Mouse (Mus musculus): ENCODE measurements at regions not wholly inside any gene's neighbourhood (a gene's known extent, or its start where the extent isn't known, plus 50 kb on each side); places are given as distances from the start of the nearest gene placed in this dataset.
"Not testable (repeated sequence)": the region's sequence is repeated elsewhere in the genome, so short reads cannot be mapped to it uniquely, and the experiment has no call there.

GRCm38 (mm10) chr16:69937514-69938194 lies 74.1 kb upstream of the Speer2 start:
- Histone ChIP-seq H3K36me3 (replicated peaks; ENCODE audit: control insufficient read depth, insufficient read depth, low read depth) (no peaks in the 10 kb centered on the region), H3K4me2 (ENCODE audit: low read depth) (no peak overlapping the region), H3K9me3 (ENCODE audit: control insufficient read depth, low read length) (no peaks in the 10 kb centered on the region), H3K27ac (no peak overlapping the region), H3K9ac (replicated peaks) (no peak overlapping the region), H3K4me3 (ENCODE audit: insufficient read depth in 1 of 2, low read depth in 2 of 2, low read length in 2 of 2) (no peak overlapping the region), H3K27me3 (ENCODE audit: control insufficient read depth, insufficient read depth, low read length) (no peaks in the 10 kb centered on the region), H3K4me1 (replicated peaks; ENCODE audit: control insufficient read depth in 2 of 2, insufficient read depth in 2 of 2, low read length in 1 of 2) (no peaks in the 10 kb centered on the region)
- DNase-seq (ENCODE audit: low read depth in 3 of 3, low spot score in 3 of 3), result no peak
- no peak for TF ChIP-seq EP300 (IDR thresholded peaks at IDR 0.05; ENCODE audit: low read depth)
- no peak for TF ChIP-seq CTCF (IDR thresholded peaks at IDR 0.05; ENCODE audit: low read depth)
- ATAC-seq (ENCODE audit: insufficient read depth), result no peak
- WGBS (ENCODE audit: insufficient replicate concordance), result 34% methylated on average over 1 of the region's 1 CpGs

DNA sequence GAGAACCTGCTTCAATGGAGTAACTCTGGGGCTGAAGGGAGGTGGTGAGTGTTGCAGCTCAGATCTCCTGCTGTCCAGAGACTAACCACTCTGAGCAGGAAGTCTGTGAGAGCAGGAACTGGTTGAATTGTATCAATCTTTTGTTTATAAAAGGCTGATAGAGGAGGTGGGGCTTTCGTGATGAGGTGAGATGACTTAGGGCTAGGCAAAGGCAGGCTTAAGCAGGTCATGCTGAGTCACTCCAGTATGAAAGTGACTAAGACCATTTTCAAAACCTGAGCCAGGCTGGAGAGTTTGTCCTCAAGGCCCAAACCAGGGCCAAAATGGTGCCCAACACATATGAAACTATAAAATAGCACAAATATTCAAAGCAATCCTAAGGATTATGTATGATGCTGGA lies 80.1 kb upstream of the Speer2 start:
- TF ChIP-seq EP300 (IDR thresholded peaks at IDR 0.05; ENCODE audit: low read depth), result no peak
- no peak for TF ChIP-seq CTCF (IDR thresholded peaks at IDR 0.05; ENCODE audit: low read depth)
- Histone ChIP-seq H3K4me2 (ENCODE audit: low read depth) (no peak overlapping the region), H3K36me3 (replicated peaks; ENCODE audit: control insufficient read depth, insufficient read depth, low read depth) (no peaks in the 10 kb centered on the region), H3K9ac (replicated peaks) (no peak overlapping the region), H3K9me3 (ENCODE audit: control insufficient read depth, low read length) (no peaks in the 10 kb centered on the region), H3K4me1 (replicated peaks; ENCODE audit: control insufficient read depth in 2 of 2, insufficient read depth in 2 of 2, low read length in 1 of 2) (no peaks in the 10 kb centered on the region), H3K27ac (no peak overlapping the region), H3K4me3 (ENCODE audit: insufficient read depth in 1 of 2, low read depth in 2 of 2, low read length in 2 of 2) (no peak overlapping the region), H3K27me3 (ENCODE audit: control insufficient read depth, insufficient read depth, low read length) (no peaks in the 10 kb centered on the region)
- DNase-seq (ENCODE audit: low read depth in 3 of 3, low spot score in 3 of 3), result no peak
- WGBS (ENCODE audit: insufficient replicate concordance), result 30% methylated on average over 1 of the region's 1 CpGs
- ATAC-seq (ENCODE audit: insufficient read depth), result no peak

GRCm38 (mm10) chr16:69948783-69949182 lies 85.2 kb upstream of the Speer2 start:
- Histone ChIP-seq H3K4me1 (replicated peaks; ENCODE audit: control insufficient read depth in 2 of 2, insufficient read depth in 2 of 2, low read length in 1 of 2) (no peaks in the 10 kb centered on the region), H3K27ac (no peak overlapping the region), H3K9ac (replicated peaks) (no peak overlapping the region), H3K9me3 (ENCODE audit: control insufficient read depth, low read length) (no peaks in the 10 kb centered on the region), H3K27me3 (ENCODE audit: control insufficient read depth, insufficient read depth, low read length) (no peaks in the 10 kb centered on the region), H3K4me3 (ENCODE audit: insufficient read depth in 1 of 2, low read depth in 2 of 2, low read length in 2 of 2) (no peak overlapping the region), H3K4me2 (ENCODE audit: low read depth) (no peak overlapping the region), H3K36me3 (replicated peaks; ENCODE audit: control insufficient read depth, insufficient read depth, low read depth) (no peaks in the 10 kb centered on the region)
- TF ChIP-seq EP300 (IDR thresholded peaks at IDR 0.05; ENCODE audit: low read depth), result no peak
- TF ChIP-seq CTCF (IDR thresholded peaks at IDR 0.05; ENCODE audit: low read depth), result no peak
- ATAC-seq (ENCODE audit: insufficient read depth) (no peak), DNase-seq (ENCODE audit: low read depth in 3 of 3, low spot score in 3 of 3) (no peak)
- WGBS (ENCODE audit: insufficient replicate concordance), result 49% methylated on average over 10 of the region's 10 CpGs

DNA sequence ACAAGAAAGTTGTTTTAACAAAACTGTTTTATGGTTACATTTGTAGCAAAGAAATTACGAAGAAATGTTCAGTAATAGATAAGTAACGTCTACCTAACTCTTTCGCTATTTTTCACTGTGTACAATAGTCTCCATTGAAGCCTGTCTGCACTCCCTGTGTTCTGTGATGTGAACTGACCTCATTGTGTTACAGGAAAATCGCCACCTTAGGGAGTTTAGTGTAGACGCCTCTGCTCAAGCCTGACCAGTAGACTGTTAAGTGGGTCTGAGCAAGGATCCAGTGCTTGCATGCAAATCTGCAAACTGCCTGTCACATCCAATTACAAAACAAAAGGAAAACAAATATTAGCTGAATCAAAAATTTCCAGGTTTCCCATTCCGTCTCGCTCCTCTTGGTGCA lies 85.8 kb upstream of the Speer2 start:
- H3K27ac ChIP-seq, result no peak overlapping the region
- 70% methylated on average over 7 of the region's 7 CpGs for WGBS (ENCODE audit: insufficient replicate concordance)
- ATAC-seq (ENCODE audit: insufficient read depth) (no peak), DNase-seq (ENCODE audit: low read depth in 3 of 3, low spot score in 3 of 3) (no peak)
- TF ChIP-seq EP300 (IDR thresholded peaks at IDR 0.05; ENCODE audit: low read depth), result no peak
- no peak for TF ChIP-seq CTCF (IDR thresholded peaks at IDR 0.05; ENCODE audit: low read depth)
- H3K4me2 ChIP-seq (ENCODE audit: low read depth), result no peak overlapping the region
- H3K4me1 ChIP-seq (replicated peaks; ENCODE audit: control insufficient read depth in 2 of 2, insufficient read depth in 2 of 2, low read length in 1 of 2), result no peaks in the 10 kb centered on the region
- no peaks in the 10 kb centered on the region for H3K27me3 ChIP-seq (ENCODE audit: control insufficient read depth, insufficient read depth, low read length)
- H3K9me3 ChIP-seq (ENCODE audit: control insufficient read depth, low read length), result no peaks in the 10 kb centered on the region
- no peaks in the 10 kb centered on the region for H3K36me3 ChIP-seq (replicated peaks; ENCODE audit: control insufficient read depth, insufficient read depth, low read depth)
- no peak overlapping the region for H3K4me3 ChIP-seq (ENCODE audit: insufficient read depth in 1 of 2, low read depth in 2 of 2, low read length in 2 of 2)
- H3K9ac ChIP-seq (replicated peaks), result no peak overlapping the region

DNA sequence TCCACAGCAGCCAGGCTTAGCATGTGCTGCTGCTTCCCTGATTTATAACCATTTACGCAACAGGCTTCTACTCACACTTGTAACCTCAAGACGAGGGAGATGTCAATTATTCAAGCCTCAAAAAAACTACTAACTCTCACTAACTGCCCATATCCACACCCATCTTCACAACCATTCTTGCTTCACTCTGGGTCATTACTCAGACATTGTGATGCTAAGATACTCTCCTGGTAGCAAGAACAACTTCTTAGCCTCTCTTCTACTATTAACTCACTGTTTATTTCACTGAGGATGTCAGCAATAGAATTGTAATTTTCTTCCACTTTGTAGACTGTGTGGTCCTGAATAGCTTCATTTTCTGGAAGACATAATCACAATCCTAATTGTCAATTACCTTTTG lies 88.0 kb upstream of the Speer2 start:
- Histone ChIP-seq H3K4me1 (replicated peaks; ENCODE audit: control insufficient read depth in 2 of 2, insufficient read depth in 2 of 2, low read length in 1 of 2) (no peaks in the 10 kb centered on the region), H3K4me3 (ENCODE audit: insufficient read depth in 1 of 2, low read depth in 2 of 2, low read length in 2 of 2) (no peak overlapping the region), H3K36me3 (replicated peaks; ENCODE audit: control insufficient read depth, insufficient read depth, low read depth) (no peaks in the 10 kb centered on the region), H3K9ac (replicated peaks) (no peak overlapping the region), H3K27me3 (ENCODE audit: control insufficient read depth, insufficient read depth, low read length) (no peaks in the 10 kb centered on the region), H3K9me3 (ENCODE audit: control insufficient read depth, low read length) (no peaks in the 10 kb centered on the region), H3K27ac (no peak overlapping the region), H3K4me2 (ENCODE audit: low read depth) (no peak overlapping the region)
- DNase-seq (ENCODE audit: low read depth in 3 of 3, low spot score in 3 of 3) (no peak), ATAC-seq (ENCODE audit: insufficient read depth) (no peak)
- WGBS (ENCODE audit: insufficient replicate concordance), result 70% methylated on average over 2 of the region's 2 CpGs
- TF ChIP-seq EP300 (IDR thresholded peaks at IDR 0.05; ENCODE audit: low read depth) (no peak), CTCF (IDR thresholded peaks at IDR 0.05; ENCODE audit: low read depth) (no peak)

DNA sequence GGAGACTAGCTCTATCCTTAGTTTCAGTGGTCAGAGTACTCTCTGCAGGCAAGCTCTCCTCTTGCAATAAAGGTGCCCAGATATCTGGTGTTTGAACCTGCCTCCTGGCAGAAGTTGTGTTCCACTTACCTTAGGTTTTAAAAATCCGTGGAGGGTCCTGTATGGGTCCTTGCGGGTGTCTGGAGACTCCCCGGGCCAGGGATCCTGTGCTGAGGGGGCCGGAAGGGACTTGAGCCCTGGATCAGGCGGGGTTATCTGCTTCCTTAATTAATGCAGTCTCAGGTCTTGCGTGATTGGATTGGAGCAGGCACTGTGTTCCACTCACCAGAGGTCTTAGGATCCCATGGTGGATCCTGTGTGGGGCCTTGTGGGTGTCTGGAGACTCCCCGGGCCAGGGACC lies 103.0 kb upstream of the Speer2 start:
- DNase-seq (ENCODE audit: low read depth in 3 of 3, low spot score in 3 of 3); H3K27me3 ChIP-seq (ENCODE audit: control insufficient read depth, insufficient read depth, low read length); H3K27ac ChIP-seq; H3K9me3 ChIP-seq (ENCODE audit: control insufficient read depth, low read length); H3K4me2 ChIP-seq (ENCODE audit: low read depth); H3K4me1 ChIP-seq (replicated peaks; ENCODE audit: control insufficient read depth in 2 of 2, insufficient read depth in 2 of 2, low read length in 1 of 2); ATAC-seq (ENCODE audit: insufficient read depth); H3K36me3 ChIP-seq (replicated peaks; ENCODE audit: control insufficient read depth, insufficient read depth, low read depth); H3K9ac ChIP-seq (replicated peaks); H3K4me3 ChIP-seq (ENCODE audit: insufficient read depth in 1 of 2, low read depth in 2 of 2, low read length in 2 of 2): not testable (repeated sequence)
- WGBS (ENCODE audit: insufficient replicate concordance), result 66% methylated on average over 7 of the region's 7 CpGs
